Mouse (Mus musculus): Measurements from ENCODE around the gene Lcmt1.

The Lcmt1 gene

DNA sequence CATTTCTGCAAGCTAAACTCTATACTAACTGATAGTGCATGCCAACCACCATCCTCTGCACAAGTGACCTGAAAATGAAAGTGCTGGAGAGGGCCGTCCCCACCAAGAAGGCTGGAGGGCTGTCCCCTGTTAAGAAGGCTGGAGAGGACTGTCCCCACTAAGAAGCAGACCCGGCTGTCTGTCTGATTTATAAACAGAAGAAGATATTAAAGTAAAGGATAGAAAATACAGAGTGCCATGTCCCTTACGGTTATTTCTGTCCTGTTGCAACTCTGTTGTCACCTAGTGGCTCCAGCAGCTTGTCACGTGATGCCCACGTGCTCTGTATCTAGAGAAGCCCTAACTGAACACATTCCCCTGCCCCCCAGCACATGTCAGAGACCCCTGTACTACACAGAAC is 9.4 kb upstream of the Lcmt1 start:
- DNase-seq (ENCODE audit: low spot score) = no peak

DNA sequence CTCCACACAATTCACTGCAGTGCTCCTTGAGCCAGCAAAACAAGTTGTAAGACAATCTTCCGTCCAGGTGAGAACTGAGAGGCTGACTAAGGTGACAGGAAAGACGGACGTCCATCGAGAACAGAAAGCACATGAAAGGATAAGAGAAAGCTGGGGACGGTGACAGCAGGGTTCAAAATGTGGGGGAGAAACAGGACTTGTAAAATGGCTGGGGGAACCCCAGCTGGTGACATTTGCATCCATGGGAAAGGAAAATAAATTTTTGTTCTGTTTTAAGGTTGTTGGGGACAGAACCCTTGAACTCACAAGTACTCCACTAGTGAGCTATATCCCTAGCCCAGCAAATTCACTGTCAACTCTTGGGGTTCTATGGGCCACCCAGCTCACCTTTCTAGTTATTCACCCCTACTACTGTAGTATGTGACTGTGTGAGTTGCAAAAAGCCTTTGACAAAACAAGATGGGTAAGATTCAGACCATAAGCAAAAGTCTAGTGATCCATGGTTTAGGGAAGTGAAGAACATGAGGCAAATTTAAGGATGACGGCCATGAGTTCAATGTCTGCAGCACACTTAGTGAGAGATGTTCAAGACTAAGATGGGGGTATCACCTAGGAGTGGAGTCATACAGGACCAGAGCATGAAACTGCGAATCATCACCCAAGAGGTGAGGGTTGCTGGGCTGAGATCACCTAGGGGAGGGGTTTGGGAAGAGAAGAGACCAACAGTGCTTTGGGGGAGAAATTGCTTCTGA is 8.2 kb upstream of the Lcmt1 start:
- no peak for DNase-seq (ENCODE audit: low spot score)

DNA sequence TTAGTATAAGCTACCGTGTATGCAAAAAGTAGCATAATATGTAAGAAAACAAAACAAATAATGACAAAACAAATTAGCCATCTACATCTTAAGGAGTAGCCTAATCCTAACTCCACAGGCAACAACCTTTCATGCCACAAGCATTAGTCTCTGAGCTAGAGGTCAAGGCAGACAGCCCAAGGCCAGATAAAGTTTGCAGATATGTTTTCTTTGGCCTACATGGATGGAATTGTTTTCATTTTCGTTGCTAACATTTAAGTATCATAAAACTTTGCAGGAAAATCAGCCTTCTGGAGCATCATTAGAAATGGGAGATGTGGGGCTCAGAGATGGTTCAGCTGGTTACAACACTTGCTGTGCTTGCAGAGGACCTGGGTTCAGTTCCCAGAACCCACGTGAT is 6.8 kb upstream of the Lcmt1 start:
- no peak for DNase-seq (ENCODE audit: low spot score)

DNA sequence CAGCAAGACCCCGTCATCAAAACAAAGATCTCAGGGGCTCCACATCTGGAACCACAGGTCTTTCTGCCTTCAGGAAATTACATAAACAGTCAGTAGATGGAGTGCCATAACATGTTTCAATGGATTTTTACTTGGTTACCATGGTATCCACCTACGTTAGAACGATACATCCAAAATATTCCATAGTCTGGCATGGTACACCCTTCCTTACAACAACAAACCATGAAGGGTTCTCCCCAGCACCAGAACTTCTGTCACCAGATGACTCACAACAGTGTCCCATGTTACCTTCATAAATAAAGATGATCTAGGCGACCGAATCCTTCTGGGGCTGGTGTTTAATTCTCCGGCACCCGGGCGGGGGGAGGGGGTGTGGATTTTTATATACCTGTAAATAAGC is 5.6 kb upstream of the Lcmt1 start:
- no peak for DNase-seq (ENCODE audit: low spot score)

DNA sequence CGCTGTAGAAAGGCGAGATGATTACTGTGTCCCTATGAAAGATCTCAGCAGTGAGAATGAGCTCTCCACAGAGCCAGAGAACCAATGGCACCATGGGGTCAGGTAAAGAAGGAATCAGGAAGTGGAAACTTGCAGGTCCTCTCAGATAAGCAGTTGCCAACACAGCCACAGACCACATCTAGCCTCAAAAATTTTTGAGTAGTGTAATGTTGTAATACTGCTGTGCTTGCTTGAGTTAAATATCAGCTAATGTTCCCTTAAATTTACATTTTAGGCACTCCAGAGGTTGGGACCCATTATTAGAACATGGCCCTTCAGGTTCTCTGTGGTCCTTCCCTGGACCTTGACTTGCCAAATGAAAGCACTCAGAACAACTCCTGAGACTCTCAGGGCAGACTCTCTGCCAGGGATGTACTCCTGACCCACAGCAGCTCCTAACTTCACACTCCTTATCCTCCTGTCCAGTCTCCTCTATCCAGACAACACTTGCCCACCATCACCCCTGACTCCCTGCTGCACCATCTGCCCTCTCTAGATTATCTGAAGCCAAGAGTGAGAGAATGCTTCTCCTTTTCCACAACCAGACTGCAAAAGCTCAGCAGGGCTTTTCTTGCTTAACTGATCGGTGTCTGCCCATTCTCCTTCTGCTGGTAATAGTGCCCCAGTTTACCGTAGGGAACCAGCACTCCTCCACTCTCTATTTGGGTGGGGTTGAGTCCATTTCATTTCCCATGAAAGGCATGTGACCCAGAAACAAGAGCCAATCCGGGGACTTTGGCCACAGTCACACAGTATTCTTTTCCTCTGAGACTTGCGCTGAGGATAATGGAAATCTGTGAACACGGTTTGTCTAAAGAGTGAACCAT is 3.5 kb upstream of the Lcmt1 start:
- no peak for DNase-seq (ENCODE audit: low spot score)

DNA sequence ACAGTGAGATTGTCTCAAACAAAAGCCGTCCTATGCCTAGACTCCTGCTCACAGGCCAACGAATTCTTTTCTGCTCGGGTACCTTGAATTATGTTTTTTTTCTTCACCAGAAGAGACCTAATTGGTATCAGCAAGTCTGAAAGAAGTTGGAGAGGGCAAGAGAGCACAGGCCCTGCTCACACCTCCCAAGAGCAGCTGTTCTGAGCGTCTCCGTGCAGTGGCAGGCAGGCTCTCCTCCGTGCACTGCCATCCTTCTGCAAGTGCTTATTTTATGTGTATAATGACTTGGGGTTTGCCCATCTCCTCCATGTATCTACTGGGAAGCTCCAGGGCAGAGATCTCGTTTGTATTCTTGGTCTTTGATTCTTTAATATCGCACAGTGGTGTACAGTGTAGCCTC is 2.8 kb upstream of the Lcmt1 start:
- no peak for DNase-seq (ENCODE audit: low spot score)

DNA sequence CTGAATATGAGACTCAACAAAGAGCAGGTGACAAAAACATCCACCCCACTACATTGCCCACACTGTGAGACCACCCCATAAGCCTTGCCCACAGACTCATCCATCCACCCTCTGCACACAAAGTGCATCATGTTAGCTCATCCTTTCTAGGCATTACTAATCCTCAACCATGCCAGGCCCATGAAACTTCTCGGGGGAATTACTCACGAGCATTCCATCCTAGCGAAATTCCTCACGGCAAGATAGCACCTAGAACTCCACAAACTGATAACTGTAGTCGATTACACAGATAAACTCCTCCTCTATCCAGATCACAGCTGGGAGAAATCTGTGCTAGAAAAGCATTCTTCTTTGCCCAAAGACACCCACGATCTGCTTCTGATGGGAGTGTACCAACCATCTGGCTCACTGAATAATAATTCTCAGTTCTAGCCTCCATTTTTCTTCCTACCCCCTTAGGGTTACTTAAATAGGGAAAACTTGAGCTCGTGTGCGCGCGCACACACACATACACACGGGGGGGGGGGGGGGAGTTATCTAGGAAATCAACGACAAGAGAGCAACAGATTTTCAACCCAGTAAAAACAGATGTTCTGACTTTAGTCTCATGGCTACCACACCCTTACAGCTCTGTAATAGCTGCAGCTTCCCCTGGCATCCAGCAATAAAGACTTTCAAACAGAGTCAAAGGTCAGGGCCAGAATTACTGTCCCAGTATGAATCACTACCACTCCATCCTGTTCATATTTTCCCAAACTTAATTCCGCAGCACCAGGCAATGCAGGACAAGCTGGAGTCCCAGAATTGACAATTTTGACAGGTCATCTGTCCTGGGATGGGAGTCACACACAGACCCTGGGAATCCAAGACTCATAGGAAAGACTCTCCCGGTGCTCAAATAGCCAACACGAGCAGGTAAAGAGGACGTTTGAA is 2.1 kb upstream of the Lcmt1 start:
- DNase-seq (ENCODE audit: low spot score) = no peak

DNA sequence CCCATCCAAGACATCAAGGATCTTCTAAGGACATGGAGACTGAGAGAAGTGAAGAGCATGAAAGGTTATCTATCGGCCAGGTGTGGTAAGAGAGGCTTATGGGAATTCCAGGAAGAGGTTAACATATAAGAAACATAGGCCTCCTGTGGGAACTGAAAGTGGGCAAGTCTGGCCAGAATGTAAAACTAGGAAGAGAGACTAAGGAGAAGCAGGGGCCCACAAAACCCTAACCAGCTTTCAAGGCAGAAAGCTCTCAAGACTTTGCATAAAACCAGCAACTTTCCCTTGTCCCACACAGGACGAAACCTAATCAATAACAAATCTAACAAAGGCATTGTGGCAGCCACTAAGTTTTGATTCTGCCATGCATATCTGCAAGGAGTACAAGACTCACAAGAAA is 1.4 kb upstream of the Lcmt1 start:
- no peak for DNase-seq (ENCODE audit: low spot score)

DNA sequence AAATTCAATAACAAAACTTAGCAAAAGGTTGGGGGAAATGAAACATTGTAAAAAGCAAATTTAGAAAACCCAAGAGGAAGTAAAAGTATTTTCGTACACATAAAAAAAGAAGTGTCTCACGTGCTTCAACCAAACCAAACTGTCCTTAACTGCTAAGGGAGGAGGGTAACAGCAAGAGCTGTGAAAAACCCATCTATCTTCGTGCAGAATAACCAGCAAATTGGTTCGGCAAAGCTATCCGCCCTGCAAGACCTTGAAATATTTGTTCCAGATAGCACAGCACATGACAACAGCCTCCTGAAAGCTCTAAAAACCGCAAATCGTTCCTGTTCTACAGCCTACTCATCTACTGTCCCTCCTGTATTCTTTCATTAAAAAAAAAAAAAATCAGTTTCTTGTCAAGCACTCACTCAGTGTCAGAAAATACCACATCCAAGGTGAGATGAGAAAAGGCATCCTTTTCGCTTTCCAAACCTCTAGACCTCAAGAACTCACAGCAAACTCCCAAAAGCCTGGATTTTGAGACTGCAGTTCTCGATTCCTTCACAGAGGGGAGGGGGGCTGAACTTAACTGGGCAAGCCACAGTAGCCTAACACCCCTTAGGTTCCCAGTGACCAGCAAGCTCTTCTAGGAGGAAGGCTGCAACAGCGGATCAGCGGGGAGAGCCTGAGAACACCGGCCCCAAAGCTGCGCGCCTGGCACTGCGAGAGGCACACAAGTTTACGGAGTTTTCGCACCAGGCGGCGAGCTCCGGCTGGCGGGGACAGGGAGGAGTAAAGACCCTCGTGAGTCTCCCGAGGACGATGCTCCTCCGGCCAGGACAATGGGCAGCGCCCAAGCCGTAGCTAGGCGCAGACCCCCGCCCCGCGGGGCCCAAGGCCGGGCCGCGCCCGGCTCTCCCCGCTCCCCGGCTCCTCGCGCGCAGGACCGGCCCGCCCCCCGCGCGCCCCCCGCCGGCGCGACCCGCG is 522 bp upstream of the Lcmt1 start:
- peak; percentile 58 for DNase-seq (ENCODE audit: low spot score)

DNA sequence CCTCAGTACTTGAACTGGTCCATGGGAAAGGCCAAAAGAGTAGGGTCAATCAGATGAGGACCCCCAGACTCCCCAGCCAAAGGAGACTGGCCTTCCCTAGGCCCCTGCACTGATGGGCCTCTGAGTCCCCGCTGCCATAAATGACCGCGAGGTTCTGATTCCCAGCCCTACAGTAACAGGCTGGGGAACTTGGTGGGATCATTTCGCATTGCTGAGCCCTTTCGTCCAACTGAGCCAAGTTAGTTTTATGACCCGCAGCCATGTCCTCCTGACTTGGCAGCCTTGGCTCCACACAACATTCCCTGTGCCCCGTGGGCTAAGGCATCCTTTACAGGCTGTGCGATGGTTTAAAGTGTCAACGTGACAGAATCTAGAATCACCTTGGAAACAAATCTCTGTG is 1.1 kb downstream of the Lcmt1 start:
- no peak for DNase-seq (ENCODE audit: low spot score)

DNA sequence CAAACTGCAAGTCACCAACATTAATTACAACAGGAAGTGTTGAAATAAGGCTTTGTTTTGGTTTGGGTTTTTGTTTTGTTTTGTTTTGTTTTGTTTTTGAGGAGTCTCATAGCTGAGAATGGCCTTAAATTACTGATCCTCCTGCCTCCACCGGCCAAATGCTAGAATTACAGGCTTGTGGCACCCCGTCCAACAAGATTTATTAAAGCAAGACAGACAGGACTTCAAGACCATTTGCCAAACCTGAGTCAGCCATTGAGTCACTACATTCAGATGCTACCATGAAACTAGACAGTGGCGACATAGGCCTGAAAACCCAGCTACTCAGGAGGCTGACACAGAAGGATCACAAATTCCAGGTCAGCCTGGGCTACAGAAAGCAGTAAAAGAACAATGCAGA is 1.9 kb downstream of the Lcmt1 start:
- DNase-seq (ENCODE audit: low spot score) = no peak

DNA sequence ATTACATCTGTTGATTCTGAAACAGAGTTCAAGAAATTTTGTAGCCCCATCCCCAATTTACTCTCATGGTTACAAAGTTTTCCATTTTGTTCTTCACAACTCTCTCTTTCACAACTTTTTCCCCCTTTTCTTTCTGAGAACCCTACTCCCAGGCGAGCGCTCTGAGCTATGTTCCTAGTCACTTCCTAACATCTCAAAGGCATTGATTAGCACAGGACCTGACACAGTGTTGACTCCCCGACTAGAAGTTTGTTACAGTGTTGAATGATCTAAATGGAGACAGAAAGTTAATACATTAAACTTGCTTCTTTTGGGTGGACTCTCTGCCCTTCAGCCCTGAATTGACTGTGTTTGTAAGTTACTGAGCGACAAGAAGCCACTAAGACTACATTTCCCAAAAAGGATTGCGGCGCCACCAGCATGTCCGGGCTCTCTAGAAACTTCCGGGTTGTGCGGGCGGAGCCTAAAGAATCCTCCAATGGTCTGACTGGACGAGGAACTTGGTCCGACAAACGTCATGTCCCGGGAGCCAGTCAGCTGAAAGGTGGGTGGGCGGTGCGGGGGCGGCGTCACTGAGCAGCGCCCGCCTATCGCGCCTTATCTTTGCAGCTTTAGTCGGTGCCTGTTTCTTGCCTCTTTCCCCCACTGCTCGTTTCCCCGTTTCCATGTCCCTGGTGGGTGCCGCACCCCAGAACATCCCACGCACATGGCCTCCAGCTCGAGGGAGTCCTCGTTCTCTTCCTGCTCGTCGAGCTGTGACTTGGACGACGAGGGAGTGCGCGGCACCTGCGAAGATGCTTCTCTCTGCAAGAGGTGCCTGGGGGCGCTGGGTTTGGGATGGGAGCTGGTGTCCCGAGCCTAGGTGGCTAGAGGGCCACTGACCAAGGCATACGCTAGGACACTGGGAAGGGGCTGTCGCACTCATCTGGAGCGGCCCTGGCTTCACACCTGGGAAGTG is 8.1 kb downstream of the Lcmt1 start:
- peak; percentile 97 for DNase-seq (ENCODE audit: low spot score)

DNA sequence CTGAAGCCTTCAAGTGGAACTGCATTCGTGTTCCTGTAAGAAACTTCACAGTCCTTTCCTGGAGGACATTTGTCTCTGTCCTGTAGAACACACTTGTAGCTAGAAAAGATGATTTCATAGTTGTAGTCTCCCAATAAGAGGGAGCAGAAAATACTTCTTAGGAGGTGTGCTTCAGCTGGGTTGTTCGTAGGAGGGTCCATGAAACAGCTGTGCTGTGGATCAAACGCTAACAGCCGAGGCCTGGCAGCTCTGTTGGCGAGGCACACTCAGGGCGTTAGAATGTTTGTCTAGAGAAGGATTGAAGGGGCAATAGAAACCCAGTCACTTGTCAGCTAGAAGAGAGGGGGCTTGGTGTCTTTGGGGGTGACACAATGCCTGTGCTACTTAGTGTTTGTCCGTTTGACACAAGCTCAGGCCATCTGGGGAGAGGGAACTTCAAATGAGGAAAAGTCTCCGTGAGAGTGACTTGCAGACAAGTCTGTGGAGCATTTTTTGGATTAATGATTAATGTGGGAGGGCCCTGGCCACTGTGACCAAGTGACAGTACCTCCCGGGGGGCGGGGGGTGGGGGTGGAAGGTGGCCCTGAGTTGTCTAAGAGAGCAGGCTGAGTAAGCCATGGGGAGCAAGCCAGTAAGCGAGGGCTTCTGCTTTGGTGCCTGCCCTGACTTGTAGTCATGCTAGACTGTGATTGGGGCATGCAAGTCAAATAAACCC is 16.3 kb downstream of the Lcmt1 start:
- DNase-seq (ENCODE audit: low spot score) = no peak

DNA sequence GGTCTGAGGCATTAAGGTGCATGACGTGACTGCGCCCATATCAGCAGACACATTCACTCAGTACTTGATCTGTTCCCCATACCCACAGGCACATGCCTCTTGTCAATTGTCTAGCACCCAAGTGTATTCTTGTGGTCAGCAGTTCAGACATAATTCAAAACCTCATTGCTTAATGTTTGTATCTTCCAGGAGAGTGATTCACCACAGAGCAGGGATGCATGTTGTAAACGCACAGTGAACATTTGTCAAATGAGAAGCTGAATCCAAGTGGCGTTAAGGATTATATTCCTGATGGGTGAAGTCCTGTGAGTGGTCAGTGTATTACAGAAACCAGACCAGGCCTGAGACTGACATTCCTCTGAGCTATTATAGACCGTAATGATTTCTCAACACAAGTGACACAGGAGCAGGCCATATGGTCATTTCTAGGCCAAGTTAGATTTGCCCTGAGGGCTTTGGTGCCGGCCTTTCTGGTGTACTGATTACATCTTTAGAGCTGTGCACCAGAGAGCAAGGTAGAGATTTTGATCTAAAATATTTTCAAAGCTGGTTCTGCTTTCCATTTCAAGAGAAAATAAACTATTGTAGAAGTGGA is 20.2 kb downstream of the Lcmt1 start:
- DNase-seq (ENCODE audit: low spot score) = no peak

DNA sequence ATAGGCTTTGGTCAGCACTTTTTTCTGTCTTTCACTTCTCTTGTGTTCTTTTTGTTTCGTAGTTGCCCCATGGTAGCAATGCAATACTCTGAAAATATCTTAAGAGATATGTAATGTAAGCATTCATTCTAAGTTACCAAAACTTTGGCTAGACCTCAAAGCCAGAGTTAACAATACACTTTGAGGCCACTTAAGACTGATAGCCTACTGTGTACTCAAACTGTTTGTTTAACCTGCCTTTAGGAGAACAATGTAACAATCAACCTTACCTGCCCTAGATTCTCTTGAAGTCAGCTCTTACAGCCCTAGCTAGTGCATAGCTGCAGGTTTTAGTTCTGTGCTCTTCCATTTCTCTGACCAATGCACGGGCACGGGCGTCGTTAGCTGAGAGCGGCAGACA is 24.7 kb downstream of the Lcmt1 start:
- no peak for DNase-seq (ENCODE audit: low spot score)

DNA sequence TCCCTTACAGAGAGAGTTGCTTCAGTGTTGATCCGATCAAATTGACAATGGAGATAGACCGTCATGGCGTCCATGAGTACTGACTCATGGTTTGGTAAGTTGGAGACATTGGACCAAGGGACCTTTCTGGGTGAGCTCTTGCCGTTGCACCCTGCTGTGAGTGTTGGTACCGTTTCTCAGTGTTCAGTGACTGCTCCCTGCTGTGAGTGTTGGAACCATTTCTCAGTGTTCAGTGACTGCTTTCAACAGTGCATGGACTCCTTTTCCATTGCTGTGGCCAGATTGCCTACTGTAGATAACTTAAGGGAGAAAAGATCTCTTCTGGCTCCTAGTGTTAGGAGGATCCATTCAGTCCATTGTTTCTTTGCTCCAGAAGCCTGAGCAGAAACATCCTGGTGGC is 27.3 kb downstream of the Lcmt1 start:
- DNase-seq (ENCODE audit: low spot score) = no peak

DNA sequence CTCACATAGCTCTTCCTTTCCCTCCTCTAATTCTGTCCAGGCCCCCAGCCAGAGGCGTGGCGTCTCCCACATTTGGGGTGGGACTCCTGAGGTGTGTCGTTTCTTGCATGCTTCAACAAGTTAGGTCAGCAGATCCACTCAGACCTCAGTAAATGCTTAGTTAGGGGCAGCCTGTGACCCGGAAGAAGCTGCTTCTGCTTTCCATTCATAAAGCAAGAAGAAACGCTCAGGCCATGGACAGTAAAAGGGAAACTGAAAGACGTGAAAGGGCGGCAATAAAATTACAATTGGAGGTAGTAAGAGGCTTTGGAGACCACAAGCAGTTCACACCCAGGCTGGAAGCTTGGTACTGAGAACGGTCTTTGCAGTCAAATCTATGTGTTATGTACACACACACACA is 27.8 kb downstream of the Lcmt1 start:
- no peak for DNase-seq (ENCODE audit: low spot score)

DNA sequence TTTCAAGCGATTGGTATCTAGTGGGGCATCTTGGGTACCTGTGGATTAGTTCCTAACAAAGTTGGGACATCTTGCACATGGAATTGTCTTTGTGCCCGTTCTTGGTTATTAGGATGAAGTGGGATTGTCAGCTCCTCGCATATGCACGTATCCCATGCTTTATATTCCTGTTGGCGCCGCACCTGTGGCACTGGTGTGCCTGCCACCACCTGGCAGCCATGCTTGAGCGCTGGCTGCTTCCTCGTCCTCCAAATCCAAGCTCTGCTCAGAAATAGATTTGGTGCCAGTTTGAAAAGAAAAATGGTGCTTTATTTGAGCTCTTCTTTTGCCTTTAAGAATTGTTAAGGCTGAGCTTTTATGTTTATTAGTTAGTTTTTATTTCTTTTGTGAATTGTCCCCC is 28.3 kb downstream of the Lcmt1 start:
- DNase-seq (ENCODE audit: low spot score) = no peak

DNA sequence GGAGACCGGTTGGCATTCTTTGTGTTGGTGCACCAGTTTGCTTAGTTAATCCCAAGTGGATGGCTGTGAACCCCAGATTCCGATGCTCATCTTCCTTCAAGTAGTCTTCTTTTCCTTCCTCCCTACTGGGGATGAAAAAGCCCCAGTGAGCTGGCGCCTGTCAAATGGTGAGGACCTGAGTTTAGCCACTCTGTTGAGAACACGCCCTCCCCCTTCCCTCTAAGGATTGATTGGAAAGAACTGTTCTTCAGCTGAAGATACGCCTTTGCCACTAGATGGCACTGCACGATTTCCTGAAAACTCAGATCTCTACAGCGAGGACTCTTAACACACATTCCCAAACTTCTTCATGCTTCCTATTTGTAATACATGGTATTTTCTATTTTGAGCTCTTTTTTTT is 29.2 kb downstream of the Lcmt1 start:
- DNase-seq (ENCODE audit: low spot score) = peak; percentile 17

Data from testis, postnatal 14 days (tissue).